Mouse (Mus musculus) forebrain, postnatal 0 days (tissue): ENCODE data around the gene Ten1. TPM values are rescaled to one million over a fixed set of nuclear protein-coding genes. Genes with fewer than 3 reads are reported as not detected.

Source experiments
- ATAC-seq: fragments of 200-750 bp; cut with Nextera tagmentation; 2 replicates; pipeline ENCODE4 v1.8.0; 2017; ENCODE audit warnings: mild to moderate bottlenecking, moderate library complexity
- DNase-seq: peaks from one replicate; pipeline ENCODE4 v3.0.0-alpha.2; 2015
- H3K27ac ChIP-seq: fragments of 300-500 bp; sonication (generic); 2 replicates; pipeline ENCODE4 v1.5.1; 2014; ENCODE audit warnings: low read depth, mild to moderate bottlenecking, antibody characterized with exemption, low read length, moderate library complexity, mixed read lengths
- H3K27me3 ChIP-seq: fragments of 300-500 bp; sonication (generic); 2 replicates; pipeline ENCODE4 v1.6.1; 2014; ENCODE audit warnings: mild to moderate bottlenecking, low read length, mixed read lengths; ENCODE audit not compliant: insufficient read depth
- H3K36me3 ChIP-seq: fragments of 300-500 bp; sonication (generic); 2 replicates; pipeline ENCODE4 v1.6.1; 2014; ENCODE audit warnings: mild to moderate bottlenecking, moderate library complexity; ENCODE audit not compliant: insufficient read depth
- H3K4me1 ChIP-seq: fragments of 300-500 bp; sonication (generic); 2 replicates; pipeline ENCODE4 v1.6.1; 2014; ENCODE audit warnings: antibody characterized with exemption; ENCODE audit not compliant: insufficient read depth
- H3K4me2 ChIP-seq: fragments of 300-500 bp; sonication (generic); 2 replicates; pipeline ENCODE4 v1.6.1; 2014; ENCODE audit warnings: low read depth, mild to moderate bottlenecking, moderate library complexity
- H3K4me3 ChIP-seq: fragments of 300-500 bp; sonication (generic); 2 replicates; pipeline ENCODE4 v1.5.1; 2014; ENCODE audit warnings: low read depth, low read length, mixed read lengths
- H3K9ac ChIP-seq: fragments of 300-500 bp; sonication (generic); 2 replicates; pipeline ENCODE4 v1.6.1; 2014; ENCODE audit warnings: mild to moderate bottlenecking
- H3K9me3 ChIP-seq: fragments of 300-500 bp; sonication (generic); 2 replicates; pipeline ENCODE4 v1.6.1; 2016; ENCODE audit warnings: low read length
- CTCF ChIP-seq: sonication (generic); IDR thresholded peaks from 2 replicates; pipeline ENCODE4 v1.5.1; 2016; ENCODE audit warnings: antibody characterized with exemption, control low read depth, low read depth
- WGBS: fragments of 180-500 bp; shearing (Covaris S2); extraction: QIAGEN DNeasy Blood & Tissue Kit; methylation state at CpG from one replicate; pipeline ENCODE4 v1.1.7; 2014; 5-methylcytosine and 5-hydroxymethylcytosine counted together
- polyA plus RNA-seq: library from polyadenylated mRNA; unstranded; fragments of >200 nt; fragmentation: Nextera tagmentation; extraction: Ambion mirVana; gene quantifications from 2 replicates; pipeline ENCODE4 v1.2.1, GENCODE M21; 2015
- total RNA-seq: library from RNA; depleted of rRNA; stranded (reverse); fragments of >200 nt; gene quantifications from 2 replicates; pipeline ENCODE4 v1.2.3, GENCODE M21; 2014; rRNA removed

The Ten1 gene
- total and polyA plus RNA-seq, 2 experiments from 2014 or later: 62.8 to 92.8 TPM

DNA sequence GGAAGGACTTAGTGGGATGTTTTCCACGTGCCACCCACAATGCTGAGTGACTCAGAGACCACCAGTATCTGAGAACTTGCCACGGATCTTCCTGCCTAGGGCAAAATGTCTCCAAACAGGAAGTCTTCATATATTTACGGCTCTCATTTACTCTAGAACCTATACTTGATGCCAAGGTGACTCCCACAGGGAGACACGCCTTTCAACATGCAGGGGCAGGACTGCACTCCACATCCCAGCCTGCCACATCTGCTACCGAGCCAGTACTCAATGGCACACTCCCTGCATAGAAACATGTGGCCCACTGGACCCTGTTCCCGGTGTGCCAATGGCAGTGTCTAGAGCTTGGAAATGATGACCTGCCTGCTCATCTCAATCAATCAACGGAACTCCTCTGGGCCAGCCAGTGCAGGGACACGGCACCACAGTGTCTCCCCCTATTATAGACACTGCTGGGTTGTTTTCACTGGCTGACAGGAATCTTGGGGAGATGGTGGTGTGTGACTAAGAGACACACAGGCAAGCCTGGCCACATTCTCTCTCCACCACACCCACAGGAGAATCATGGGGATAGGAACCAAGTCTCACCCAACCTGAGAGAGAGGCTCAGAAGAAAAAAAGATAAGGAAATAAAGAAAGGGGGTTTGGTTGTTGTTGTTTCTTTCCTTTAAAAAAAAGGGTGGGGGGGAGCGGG is 57.5 kb downstream of the Ten1 start:
- Histone ChIP-seq H3K4me2 (no peak overlapping the region), H3K4me3 (no peak overlapping the region), H3K9me3 (no peaks in the 10 kb centered on the region), H3K36me3 (peaks cover 90% of the 10 kb centered on the region), H3K9ac (no peak overlapping the region), H3K27me3 (no peaks in the 10 kb centered on the region), H3K27ac (no peak overlapping the region), H3K4me1 (no peaks in the 10 kb centered on the region)
- DNase-seq (no peak), ATAC-seq (no peak)
- no peak for TF ChIP-seq CTCF
- 94% methylated on average over 9 of the region's 9 CpGs for WGBS

DNA sequence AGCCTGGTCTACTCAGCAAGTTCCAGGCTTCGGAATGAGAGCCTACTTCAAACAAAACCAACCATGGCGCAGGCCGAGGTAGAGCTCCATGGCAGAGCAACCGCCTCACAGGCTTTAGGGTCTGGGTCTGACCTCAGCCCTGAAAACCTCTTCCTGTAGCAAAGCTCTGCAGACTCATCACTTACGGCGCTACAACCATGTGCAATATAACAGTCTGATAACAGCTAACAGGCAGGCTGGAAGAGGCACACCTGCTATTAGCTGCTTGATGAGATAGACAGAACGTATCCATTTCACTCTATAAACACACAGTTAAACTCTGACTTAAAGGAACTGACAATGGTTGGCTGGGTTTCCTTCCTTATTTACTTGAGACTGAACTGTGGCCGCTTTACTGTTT is 60.8 kb downstream of the Ten1 start:
- ATAC-seq (no peak), DNase-seq (no peak)
- Histone ChIP-seq H3K9ac (no peak overlapping the region), H3K4me2 (no peak overlapping the region), H3K4me1 (no peaks in the 10 kb centered on the region), H3K4me3 (no peak overlapping the region), H3K9me3 (no peaks in the 10 kb centered on the region), H3K36me3 (peaks cover 93% of the 10 kb centered on the region), H3K27me3 (no peaks in the 10 kb centered on the region), H3K27ac (no peak overlapping the region)
- 93% methylated on average over 8 of the region's 8 CpGs for WGBS
- TF ChIP-seq CTCF: no peak

DNA sequence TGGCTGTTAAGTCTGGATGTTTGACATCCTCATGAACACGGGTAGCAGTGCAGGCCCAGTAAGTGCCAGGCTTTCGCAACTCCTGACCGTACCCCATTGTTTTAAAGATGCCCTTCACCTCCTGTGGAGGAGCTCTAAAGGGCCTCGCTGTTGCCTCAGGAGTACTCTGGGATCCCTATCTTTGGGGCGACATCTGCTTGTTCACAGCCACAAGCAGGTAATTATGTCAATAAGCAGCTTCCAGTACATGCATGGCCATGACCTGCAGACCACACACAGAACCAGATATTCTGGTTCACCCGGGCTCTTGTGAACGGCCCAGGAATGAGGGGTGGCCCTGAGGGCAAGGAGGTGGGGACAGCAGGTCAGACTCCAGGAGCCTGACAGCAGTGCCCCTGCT is 61.6 kb downstream of the Ten1 start:
- Histone ChIP-seq H3K9me3 (no peaks in the 10 kb centered on the region), H3K27ac (no peak overlapping the region), H3K27me3 (no peaks in the 10 kb centered on the region), H3K4me2 (no peak overlapping the region), H3K4me3 (no peak overlapping the region), H3K9ac (no peak overlapping the region), H3K36me3 (peaks cover 90% of the 10 kb centered on the region), H3K4me1 (no peaks in the 10 kb centered on the region)
- TF ChIP-seq CTCF: no peak
- no peak for ATAC-seq
- DNase-seq: no peak
- 94% methylated on average over 7 of the region's 7 CpGs for WGBS

Other genes with a start within 250 kb of the Ten1 start
- 0.46 and 1.1 TPM in 2 replicates for gene Itgb4, start 224.1 kb upstream of the Ten1 start, total RNA-seq
- 0.93 and 1.3 TPM in 2 replicates for gene Itgb4, start 224.1 kb upstream of the Ten1 start, polyA plus RNA-seq
- 42.6 and 52.2 TPM in 2 replicates for gene Galk1, start 186.1 kb upstream of the Ten1 start, total RNA-seq
- gene Galk1, start 186.1 kb upstream of the Ten1 start, polyA plus RNA-seq: 61.1 and 66.4 TPM in 2 replicates
- gene H3f3b, start 170.9 kb upstream of the Ten1 start, total RNA-seq: 730 and 936 TPM in 2 replicates
- gene H3f3b, start 170.9 kb upstream of the Ten1 start, polyA plus RNA-seq: 2,422 and 2,718 TPM in 2 replicates
- 38.9 and 43.8 TPM in 2 replicates for gene Unk, start 168.5 kb upstream of the Ten1 start, total RNA-seq
- gene Unk, start 168.5 kb upstream of the Ten1 start, polyA plus RNA-seq: 18.7 and 22.5 TPM in 2 replicates
- gene Unc13d, start 120.9 kb upstream of the Ten1 start, total RNA-seq: 0.46 and 0.86 TPM in 2 replicates
- gene Unc13d, start 120.9 kb upstream of the Ten1 start, polyA plus RNA-seq: 0.29 and 0.58 TPM in 2 replicates
- 94.7 and 130 TPM in 2 replicates for gene Wbp2, start 111.9 kb upstream of the Ten1 start, total RNA-seq
- gene Wbp2, start 111.9 kb upstream of the Ten1 start, polyA plus RNA-seq: 281 and 287 TPM in 2 replicates
- 10.5 and 13.0 TPM in 2 replicates for gene Trim47, start 71.6 kb upstream of the Ten1 start, total RNA-seq
- 6.6 and 7.8 TPM in 2 replicates for gene Trim47, start 71.6 kb upstream of the Ten1 start, polyA plus RNA-seq
- gene Trim65, start 67.7 kb upstream of the Ten1 start, total RNA-seq: 4.2 and 5.0 TPM in 2 replicates
- 1.2 and 1.9 TPM in 2 replicates for gene Trim65, start 67.7 kb upstream of the Ten1 start, polyA plus RNA-seq
- 56.7 and 67.8 TPM in 2 replicates for gene Mrpl38, start 60.0 kb upstream of the Ten1 start, total RNA-seq
- 60.7 and 63.6 TPM in 2 replicates for gene Mrpl38, start 60.0 kb upstream of the Ten1 start, polyA plus RNA-seq
- 97.9 and 108 TPM in 2 replicates for gene Fbf1, start 30.7 kb upstream of the Ten1 start, total RNA-seq
- 23.2 and 38.2 TPM in 2 replicates for gene Fbf1, start 30.7 kb upstream of the Ten1 start, polyA plus RNA-seq
- 89.4 and 108 TPM in 2 replicates for gene Acox1, start 190 bp downstream of the Ten1 start, total RNA-seq
- gene Acox1, start 190 bp downstream of the Ten1 start, polyA plus RNA-seq: 43.8 and 58.2 TPM in 2 replicates
- gene Evpl, start 39.2 kb downstream of the Ten1 start, total RNA-seq: 1.5 and 2.3 TPM in 2 replicates
- 0.49 and 1.1 TPM in 2 replicates for gene Evpl, start 39.2 kb downstream of the Ten1 start, polyA plus RNA-seq
- 18.5 and 24.5 TPM in 2 replicates for gene Srp68, start 75.4 kb downstream of the Ten1 start, total RNA-seq
- 42.4 and 51.3 TPM in 2 replicates for gene Srp68, start 75.4 kb downstream of the Ten1 start, polyA plus RNA-seq
- not detected in 2 replicates for gene Galr2, start 82.1 kb downstream of the Ten1 start, total RNA-seq
- 0.20 and 0.36 TPM in 2 replicates for gene Galr2, start 82.1 kb downstream of the Ten1 start, polyA plus RNA-seq
- gene Exoc7, start 108.4 kb downstream of the Ten1 start, total RNA-seq: 91.9 and 103 TPM in 2 replicates
- gene Exoc7, start 108.4 kb downstream of the Ten1 start, polyA plus RNA-seq: 133 and 144 TPM in 2 replicates
- gene Foxj1, start 136.5 kb downstream of the Ten1 start, total RNA-seq: 24.8 and 37.6 TPM in 2 replicates
- 15.7 and 19.9 TPM in 2 replicates for gene Foxj1, start 136.5 kb downstream of the Ten1 start, polyA plus RNA-seq
- 92.7 and 105 TPM in 2 replicates for gene Rnf157, start 214.2 kb downstream of the Ten1 start, total RNA-seq
- 47.3 and 56.7 TPM in 2 replicates for gene Rnf157, start 214.2 kb downstream of the Ten1 start, polyA plus RNA-seq
- gene Ubald2, start 235.2 kb downstream of the Ten1 start, total RNA-seq: 88.0 and 127 TPM in 2 replicates
- 50.6 and 68.5 TPM in 2 replicates for gene Ubald2, start 235.2 kb downstream of the Ten1 start, polyA plus RNA-seq